Mouse (Mus musculus): ENCODE data around the gene Olfr341.

The Olfr341 gene

GRCm38 (mm10) chr2:36482368-36482767 is at the start of gene Olfr341:
TSS of gene Olfr341 (minus strand) at chr2:36482468.
- CTCF ChIA-PET = no interaction called here

- CTCF ChIA-PET = no interaction called here
Observed at GRCm38 (mm10) chr2:36524698-36525097, 42.4 kb upstream of the Olfr341 start, which contains the start of gene Olfr342. TSS of gene Olfr342 (plus strand) at chr2:36524998.

GRCm38 (mm10) chr2:36473634-36474033 is 8.6 kb downstream of the Olfr341 start:
- CTCF ChIA-PET = no interaction called here

GRCm38 (mm10) chr2:36452287-36452686 is 30.0 kb downstream of the Olfr341 start, which contains the start of gene Olfr340:
TSS of gene Olfr340 (plus strand) at chr2:36452587.
- CTCF ChIA-PET = no interaction called here
